Mouse (Mus musculus): ENCODE results near the gene Dusp23. TPM values are rescaled to one million over a fixed set of nuclear protein-coding genes. Genes with fewer than 3 reads are reported as not detected.
A peak's percentile ranks its signal among the peaks of the same experiment; 100 is the strongest.

The Dusp23 gene
- polyA plus RNA-seq (2014; fragmentation: Nextera tagmentation; extraction: Ambion mirVana): 6.2 and 8.2 TPM in 2 replicates

- Histone ChIP-seq H3K27me3 (replicated peaks; ENCODE audit: control insufficient read depth, insufficient read depth, low read length) (no peaks in the 10 kb centered on the region), H3K4me1 (replicated peaks; ENCODE audit: control insufficient read depth, insufficient read depth, low read length) (peaks cover 10% of the 10 kb centered on the region), H3K4me2 (peak within 1 kb of the TSS; percentile 87), H3K36me3 (ENCODE audit: control insufficient read depth, insufficient read depth, low read length) (no peaks in the 10 kb centered on the region), H3K9me3 (ENCODE audit: control insufficient read depth, low read length) (no peaks in the 10 kb centered on the region), H3K27ac (ENCODE audit: low read depth, low read length) (peak within 1 kb of the TSS; percentile 79), H3K9ac (ENCODE audit: low read depth, low read length) (peak within 1 kb of the TSS; percentile 77), H3K4me3 (ENCODE audit: low read depth, low read length) (peak within 1 kb of the TSS; percentile 75)
- peak; percentile 95 for DNase-seq (ENCODE audit: low spot score)
- ATAC-seq (replicated peaks; ENCODE audit: low FRiP score): peak; percentile 99
- under 1% methylated on average over 53 of the region's 53 CpGs for WGBS
Observed at GRCm38 (mm10) chr1:172632451-172633326, at the start of gene Dusp23. Dusp23 (minus strand) TSS chr1:172632962.

- H3K4me2 ChIP-seq: no peak overlapping the region
- no peaks in the 10 kb centered on the region for H3K27me3 ChIP-seq (replicated peaks; ENCODE audit: control insufficient read depth, insufficient read depth, low read length)
- ATAC-seq (replicated peaks; ENCODE audit: low FRiP score) (no peak), DNase-seq (ENCODE audit: low spot score) (no peak)
- H3K4me3 ChIP-seq (ENCODE audit: low read depth, low read length): no peak overlapping the region
- H3K4me1 ChIP-seq (replicated peaks; ENCODE audit: control insufficient read depth, insufficient read depth, low read length): no peaks in the 10 kb centered on the region
- no peak overlapping the region for H3K9ac ChIP-seq (ENCODE audit: low read depth, low read length)
- no peak overlapping the region for H3K27ac ChIP-seq (ENCODE audit: low read depth, low read length)
- WGBS: 87% methylated on average over 4 of the region's 4 CpGs
- H3K36me3 ChIP-seq (ENCODE audit: control insufficient read depth, insufficient read depth, low read length): no peaks in the 10 kb centered on the region
- H3K9me3 ChIP-seq (ENCODE audit: control insufficient read depth, low read length): no peaks in the 10 kb centered on the region
Observed at GRCm38 (mm10) chr1:172680742-172681141, 48.0 kb upstream of the Dusp23 start.

- H3K27ac ChIP-seq (ENCODE audit: low read depth, low read length): no peak overlapping the region
- no peak for ATAC-seq (replicated peaks; ENCODE audit: low FRiP score)
- no peak overlapping the region for H3K4me3 ChIP-seq (ENCODE audit: low read depth, low read length)
- H3K36me3 ChIP-seq (ENCODE audit: control insufficient read depth, insufficient read depth, low read length): no peaks in the 10 kb centered on the region
- H3K4me1 ChIP-seq (replicated peaks; ENCODE audit: control insufficient read depth, insufficient read depth, low read length): no peaks in the 10 kb centered on the region
- H3K4me2 ChIP-seq: no peak overlapping the region
- H3K27me3 ChIP-seq (replicated peaks; ENCODE audit: control insufficient read depth, insufficient read depth, low read length): no peaks in the 10 kb centered on the region
- WGBS: 90% methylated on average over 1 of the region's 1 CpGs
- no peak for DNase-seq (ENCODE audit: low spot score)
- H3K9me3 ChIP-seq (ENCODE audit: control insufficient read depth, low read length): no peaks in the 10 kb centered on the region
- no peak overlapping the region for H3K9ac ChIP-seq (ENCODE audit: low read depth, low read length)
Observed at GRCm38 (mm10) chr1:172670716-172671115, 38.0 kb upstream of the Dusp23 start.

- ATAC-seq (replicated peaks; ENCODE audit: low FRiP score) (no peak), DNase-seq (ENCODE audit: low spot score) (no peak)
- H3K27ac ChIP-seq (ENCODE audit: low read depth, low read length): no peak overlapping the region
- no peak overlapping the region for H3K4me2 ChIP-seq
- no peaks in the 10 kb centered on the region for H3K9me3 ChIP-seq (ENCODE audit: control insufficient read depth, low read length)
- H3K36me3 ChIP-seq (ENCODE audit: control insufficient read depth, insufficient read depth, low read length): no peaks in the 10 kb centered on the region
- no peaks in the 10 kb centered on the region for H3K4me1 ChIP-seq (replicated peaks; ENCODE audit: control insufficient read depth, insufficient read depth, low read length)
- 75% methylated on average over 6 of the region's 6 CpGs for WGBS
- H3K27me3 ChIP-seq (replicated peaks; ENCODE audit: control insufficient read depth, insufficient read depth, low read length): no peaks in the 10 kb centered on the region
- no peak overlapping the region for H3K9ac ChIP-seq (ENCODE audit: low read depth, low read length)
- no peak overlapping the region for H3K4me3 ChIP-seq (ENCODE audit: low read depth, low read length)
Observed at GRCm38 (mm10) chr1:172667597-172667996, 34.8 kb upstream of the Dusp23 start.

- no peak for ATAC-seq (replicated peaks; ENCODE audit: low FRiP score)
- H3K27me3 ChIP-seq (replicated peaks; ENCODE audit: control insufficient read depth, insufficient read depth, low read length): no peaks in the 10 kb centered on the region
- H3K36me3 ChIP-seq (ENCODE audit: control insufficient read depth, insufficient read depth, low read length): no peaks in the 10 kb centered on the region
- WGBS: 62% methylated on average over 2 of the region's 2 CpGs
- no peak overlapping the region for H3K4me2 ChIP-seq
- no peak for DNase-seq (ENCODE audit: low spot score)
- no peak overlapping the region for H3K9ac ChIP-seq (ENCODE audit: low read depth, low read length)
- H3K4me1 ChIP-seq (replicated peaks; ENCODE audit: control insufficient read depth, insufficient read depth, low read length): no peaks in the 10 kb centered on the region
- no peak overlapping the region for H3K27ac ChIP-seq (ENCODE audit: low read depth, low read length)
- H3K4me3 ChIP-seq (ENCODE audit: low read depth, low read length): no peak overlapping the region
- no peaks in the 10 kb centered on the region for H3K9me3 ChIP-seq (ENCODE audit: control insufficient read depth, low read length)
Observed at GRCm38 (mm10) chr1:172665457-172665856, 32.7 kb upstream of the Dusp23 start.

GRCm38 (mm10) chr1:172659688-172660087, 26.9 kb upstream of the Dusp23 start:
- Histone ChIP-seq H3K4me1 (replicated peaks; ENCODE audit: control insufficient read depth, insufficient read depth, low read length) (no peaks in the 10 kb centered on the region), H3K27ac (ENCODE audit: low read depth, low read length) (no peak overlapping the region), H3K4me3 (ENCODE audit: low read depth, low read length) (no peak overlapping the region), H3K9ac (ENCODE audit: low read depth, low read length) (no peak overlapping the region), H3K9me3 (ENCODE audit: control insufficient read depth, low read length) (no peaks in the 10 kb centered on the region), H3K27me3 (replicated peaks; ENCODE audit: control insufficient read depth, insufficient read depth, low read length) (no peaks in the 10 kb centered on the region), H3K4me2 (no peak overlapping the region), H3K36me3 (ENCODE audit: control insufficient read depth, insufficient read depth, low read length) (no peaks in the 10 kb centered on the region)
- DNase-seq (ENCODE audit: low spot score) (no peak), ATAC-seq (replicated peaks; ENCODE audit: low FRiP score) (no peak)
- 79% methylated on average over 8 of the region's 8 CpGs for WGBS

- WGBS: 67% methylated on average over 3 of the region's 3 CpGs
- Histone ChIP-seq H3K4me3 (ENCODE audit: low read depth, low read length) (no peak overlapping the region), H3K9ac (ENCODE audit: low read depth, low read length) (no peak overlapping the region), H3K27me3 (replicated peaks; ENCODE audit: control insufficient read depth, insufficient read depth, low read length) (no peaks in the 10 kb centered on the region), H3K36me3 (ENCODE audit: control insufficient read depth, insufficient read depth, low read length) (no peaks in the 10 kb centered on the region), H3K4me2 (no peak overlapping the region), H3K4me1 (replicated peaks; ENCODE audit: control insufficient read depth, insufficient read depth, low read length) (no peaks in the 10 kb centered on the region), H3K27ac (ENCODE audit: low read depth, low read length) (no peak overlapping the region), H3K9me3 (ENCODE audit: control insufficient read depth, low read length) (no peaks in the 10 kb centered on the region)
- DNase-seq (ENCODE audit: low spot score) (no peak), ATAC-seq (replicated peaks; ENCODE audit: low FRiP score) (no peak)
Observed at GRCm38 (mm10) chr1:172657266-172657665, 24.5 kb upstream of the Dusp23 start.

- DNase-seq (ENCODE audit: low spot score): no peak
- H3K36me3 ChIP-seq (ENCODE audit: control insufficient read depth, insufficient read depth, low read length): no peaks in the 10 kb centered on the region
- WGBS: 62% methylated on average over 6 of the region's 6 CpGs
- H3K9me3 ChIP-seq (ENCODE audit: control insufficient read depth, low read length): no peaks in the 10 kb centered on the region
- no peaks in the 10 kb centered on the region for H3K27me3 ChIP-seq (replicated peaks; ENCODE audit: control insufficient read depth, insufficient read depth, low read length)
- no peak overlapping the region for H3K27ac ChIP-seq (ENCODE audit: low read depth, low read length)
- H3K4me1 ChIP-seq (replicated peaks; ENCODE audit: control insufficient read depth, insufficient read depth, low read length): no peaks in the 10 kb centered on the region
- no peak overlapping the region for H3K4me3 ChIP-seq (ENCODE audit: low read depth, low read length)
- H3K4me2 ChIP-seq: no peak overlapping the region
- no peak for ATAC-seq (replicated peaks; ENCODE audit: low FRiP score)
- no peak overlapping the region for H3K9ac ChIP-seq (ENCODE audit: low read depth, low read length)
Observed at GRCm38 (mm10) chr1:172653900-172654299, 21.1 kb upstream of the Dusp23 start.

Data from liver, embryonic 11.5 days (tissue).